Mouse (Mus musculus) hindbrain, embryonic 13.5 days (tissue): ENCODE results near the gene Ssh1. TPM values are rescaled to one million over a fixed set of nuclear protein-coding genes. Genes with fewer than 3 reads are reported as not detected.

ENCODE experiments used
- ATAC-seq: fragments of 200-750 bp; cut with Nextera tagmentation; 2 replicates; pipeline ENCODE4 v1.8.0; 2017; ENCODE audit warnings: moderate TSS enrichment; ENCODE audit not compliant: low FRiP score
- H3K27ac ChIP-seq: fragments of 300-500 bp; sonication (generic); 2 replicates; pipeline ENCODE4 v1.5.1; 2015; ENCODE audit warnings: inconsistent platforms, mild to moderate bottlenecking, moderate library complexity
- H3K27me3 ChIP-seq: fragments of 300-500 bp; sonication (generic); 2 replicates; pipeline ENCODE4 v1.6.1; 2015; ENCODE audit warnings: mild to moderate bottlenecking, inconsistent platforms
- H3K36me3 ChIP-seq: fragments of 300-500 bp; sonication (generic); 2 replicates; pipeline ENCODE4 v1.6.1; 2015; ENCODE audit warnings: mild to moderate bottlenecking, inconsistent platforms
- H3K4me1 ChIP-seq: fragments of 300-500 bp; sonication (generic); replicated peaks from 2 replicates; pipeline ENCODE4 v1.6.1; 2015; ENCODE audit warnings: inconsistent platforms
- H3K4me2 ChIP-seq: fragments of 300-500 bp; sonication (generic); 2 replicates; pipeline ENCODE4 v1.6.1; 2015; ENCODE audit warnings: inconsistent platforms, mild to moderate bottlenecking, moderate library complexity
- H3K4me3 ChIP-seq: fragments of 300-500 bp; sonication (generic); 2 replicates; pipeline ENCODE4 v1.5.1; 2015; ENCODE audit warnings: mild to moderate bottlenecking, inconsistent platforms
- H3K9ac ChIP-seq: fragments of 300-500 bp; sonication (generic); 2 replicates; pipeline ENCODE4 v1.6.1; 2015; ENCODE audit warnings: mild to moderate bottlenecking, inconsistent platforms
- H3K9me3 ChIP-seq: fragments of 300-500 bp; sonication (generic); 2 replicates; pipeline ENCODE4 v1.6.1; 2016; ENCODE audit warnings: inconsistent platforms
- WGBS: fragments of 180-500 bp; shearing (Covaris S2); methylation state at CpG from one replicate; pipeline ENCODE4 v1.1.7; 2015; 5-methylcytosine and 5-hydroxymethylcytosine counted together
- polyA plus RNA-seq: library from polyadenylated mRNA; unstranded; fragments of >200 nt; fragmentation: Nextera tagmentation; extraction: Ambion mirVana; gene quantifications from 2 replicates; pipeline ENCODE4 v1.2.1, GENCODE M21; 2015

Gene Ssh1
- polyA plus RNA-seq, 1 experiment from 2014 or later = 15.0 TPM

GRCm38 (mm10) chr5:113939263-113939900 is 54.3 kb downstream of the Ssh1 start:
- 49% methylated on average over 12 of the region's 12 CpGs for WGBS
- H3K4me3 ChIP-seq = no peak overlapping the region
- H3K27me3 ChIP-seq = no peaks in the 10 kb centered on the region
- H3K4me2 ChIP-seq = no peak overlapping the region
- H3K36me3 ChIP-seq = peaks cover 61% of the 10 kb centered on the region
- no peaks in the 10 kb centered on the region for H3K9me3 ChIP-seq
- no peak overlapping the region for H3K27ac ChIP-seq
- no peak for ATAC-seq
- H3K4me1 ChIP-seq = peaks cover 14% of the 10 kb centered on the region; the same call in 1 of the 2 replicates
- no peak overlapping the region for H3K9ac ChIP-seq

GRCm38 (mm10) chr5:113937650-113938049 is 56.0 kb downstream of the Ssh1 start:
- WGBS = 48% methylated on average over 7 of the region's 7 CpGs
- H3K4me1 ChIP-seq = peaks cover 9% of the 10 kb centered on the region; the same call in 1 of the 2 replicates
- H3K36me3 ChIP-seq = peaks cover 44% of the 10 kb centered on the region
- H3K27ac ChIP-seq = no peak overlapping the region; the same call in 1 of the 2 replicates
- no peaks in the 10 kb centered on the region for H3K9me3 ChIP-seq
- H3K27me3 ChIP-seq = no peaks in the 10 kb centered on the region
- no peak overlapping the region for H3K9ac ChIP-seq
- no peak overlapping the region for H3K4me2 ChIP-seq
- H3K4me3 ChIP-seq = no peak overlapping the region
- ATAC-seq = no peak

GRCm38 (mm10) chr5:113933889-113934288 is 59.8 kb downstream of the Ssh1 start:
- Histone ChIP-seq H3K4me3 (no peak overlapping the region), H3K27ac (no peak overlapping the region), H3K9me3 (no peaks in the 10 kb centered on the region), H3K27me3 (no peaks in the 10 kb centered on the region), H3K4me1 (peaks cover 24% of the 10 kb centered on the region), H3K4me2 (no peak overlapping the region), H3K36me3 (peaks cover 10% of the 10 kb centered on the region), H3K9ac (no peak overlapping the region)
- no peak for ATAC-seq
- WGBS = 87% methylated on average over 6 of the region's 6 CpGs

GRCm38 (mm10) chr5:113933480-113933879 is 60.2 kb downstream of the Ssh1 start:
- H3K27ac ChIP-seq = no peak overlapping the region
- no peaks in the 10 kb centered on the region for H3K9me3 ChIP-seq
- H3K4me3 ChIP-seq = no peak overlapping the region
- WGBS = 90% methylated on average over 4 of the region's 4 CpGs
- no peaks in the 10 kb centered on the region for H3K27me3 ChIP-seq
- no peak overlapping the region for H3K9ac ChIP-seq
- ATAC-seq = no peak
- no peak overlapping the region for H3K4me2 ChIP-seq
- H3K36me3 ChIP-seq = peaks cover 8% of the 10 kb centered on the region
- peaks cover 24% of the 10 kb centered on the region for H3K4me1 ChIP-seq

- Histone ChIP-seq H3K9me3 (no peaks in the 10 kb centered on the region), H3K4me2 (no peak overlapping the region), H3K4me1 (peaks cover 15% of the 10 kb centered on the region), H3K4me3 (no peak overlapping the region), H3K36me3 (peaks cover 5% of the 10 kb centered on the region), H3K27me3 (no peaks in the 10 kb centered on the region), H3K9ac (no peak overlapping the region), H3K27ac (no peak overlapping the region)
- 79% methylated on average over 3 of the region's 3 CpGs for WGBS
- no peak for ATAC-seq
These were observed 61.4 kb downstream of the Ssh1 start for GRCm38 (mm10) chr5:113932310-113932709.

- no peak overlapping the region for H3K4me2 ChIP-seq
- ATAC-seq = no peak
- H3K27me3 ChIP-seq = no peaks in the 10 kb centered on the region
- peaks cover 19% of the 10 kb centered on the region for H3K4me1 ChIP-seq
- peaks cover 4% of the 10 kb centered on the region for H3K36me3 ChIP-seq
- H3K9me3 ChIP-seq = no peaks in the 10 kb centered on the region
- H3K27ac ChIP-seq = peak overlapping the region; percentile 71
- peak overlapping the region; percentile 60 for H3K9ac ChIP-seq
- H3K4me3 ChIP-seq = no peak overlapping the region
- 23% methylated on average over 16 of the region's 18 CpGs for WGBS
These were observed 62.8 kb downstream of the Ssh1 start for GRCm38 (mm10) chr5:113930648-113931609.

GRCm38 (mm10) chr5:113929950-113930647 is 63.6 kb downstream of the Ssh1 start:
- Histone ChIP-seq H3K4me1 (peaks cover 19% of the 10 kb centered on the region), H3K36me3 (no peaks in the 10 kb centered on the region), H3K27ac (no peak overlapping the region), H3K4me3 (no peak overlapping the region), H3K27me3 (no peaks in the 10 kb centered on the region), H3K9ac (no peak overlapping the region), H3K9me3 (no peaks in the 10 kb centered on the region), H3K4me2 (no peak overlapping the region)
- ATAC-seq = no peak
- 57% methylated on average over 10 of the region's 10 CpGs for WGBS

- Histone ChIP-seq H3K27ac (no peak overlapping the region), H3K27me3 (no peaks in the 10 kb centered on the region), H3K4me2 (no peak overlapping the region), H3K9ac (no peak overlapping the region), H3K4me1 (peaks cover 19% of the 10 kb centered on the region), H3K4me3 (no peak overlapping the region), H3K36me3 (no peaks in the 10 kb centered on the region), H3K9me3 (no peaks in the 10 kb centered on the region)
- 70% methylated on average over 10 of the region's 10 CpGs for WGBS
- ATAC-seq = no peak
These were observed 64.2 kb downstream of the Ssh1 start for GRCm38 (mm10) chr5:113929526-113929925.

- Histone ChIP-seq H3K9ac (no peak overlapping the region), H3K4me1 (peaks cover 18% of the 10 kb centered on the region), H3K4me3 (no peak overlapping the region), H3K27ac (no peak overlapping the region), H3K27me3 (no peaks in the 10 kb centered on the region), H3K9me3 (no peaks in the 10 kb centered on the region), H3K36me3 (no peaks in the 10 kb centered on the region), H3K4me2 (no peak overlapping the region)
- ATAC-seq = no peak
- WGBS = 91% methylated on average over 4 of the region's 4 CpGs
These were observed 69.1 kb downstream of the Ssh1 start for GRCm38 (mm10) chr5:113924608-113925007.

GRCm38 (mm10) chr5:113921310-113922166 is 72.2 kb downstream of the Ssh1 start:
- peak overlapping the region; percentile 35; the same call in 1 of the 2 replicates for H3K9ac ChIP-seq
- no peak overlapping the region for H3K4me3 ChIP-seq
- 13% methylated on average over 6 of the region's 6 CpGs for WGBS
- peak overlapping the region; percentile 85 for H3K27ac ChIP-seq
- H3K9me3 ChIP-seq = no peaks in the 10 kb centered on the region
- H3K4me2 ChIP-seq = no peak overlapping the region
- no peaks in the 10 kb centered on the region for H3K36me3 ChIP-seq
- peak; percentile 49; the same call in 1 of the 2 replicates for ATAC-seq
- H3K27me3 ChIP-seq = no peaks in the 10 kb centered on the region
- H3K4me1 ChIP-seq = peaks cover 22% of the 10 kb centered on the region

GRCm38 (mm10) chr5:113919060-113919459 is 74.6 kb downstream of the Ssh1 start:
- no peaks in the 10 kb centered on the region for H3K36me3 ChIP-seq
- H3K9me3 ChIP-seq = no peaks in the 10 kb centered on the region
- 0 out of 2 replicates have a peak overlapping the region, but pooled peaks have one; percentile 24 for H3K9ac ChIP-seq
- no peak overlapping the region for H3K4me2 ChIP-seq
- H3K27me3 ChIP-seq = no peaks in the 10 kb centered on the region
- H3K4me3 ChIP-seq = no peak overlapping the region
- H3K4me1 ChIP-seq = peaks cover 22% of the 10 kb centered on the region
- no peak for ATAC-seq
- no peak overlapping the region for H3K27ac ChIP-seq
- WGBS = 78% methylated on average over 7 of the region's 7 CpGs
